Mouse (Mus musculus): Measurements from ENCODE around the gene Lrrc75b.

The Lrrc75b gene

GRCm38 (mm10) chr10:75501641-75502040 is 58.5 kb downstream of the Lrrc75b start:
- DNase-seq (ENCODE audit: low spot score in 2 of 2): no peak

- no peak for DNase-seq (ENCODE audit: low spot score in 2 of 2)
Observed at GRCm38 (mm10) chr10:75500345-75500744, 59.8 kb downstream of the Lrrc75b start.

Measured in frontal cortex, postnatal 25 days (tissue).